ENCODE assay signal across 8 mouse cellular contexts in genomic region chr8:70609849-70610795, GRCm38 (mm10). TPM values are rescaled to one million over a fixed set of nuclear protein-coding genes. Genes with fewer than 3 reads are reported as not detected.
DNase-seq lines count a peak whose midpoint lies in the region; ATAC-seq lines count a peak whose summit lies in the region.

No protein-coding gene starts in this region.

- ATAC-seq in hindbrain, embryonic 11.5 days (ENCODE audit: low FRiP score), result peak; percentile 50

- DNase-seq in MEL-GATA-1-ER (ENCODE audit: extremely low read depth, low read depth), result peak; percentile 89
- DNase-seq in cerebellum, adult 9-10 months, result peak; percentile 53
- peak; percentile 81 to 91 for DNase-seq in frontal cortex, adult 2 months (ENCODE audit: extremely low spot score in 1 of 2, low spot score in 1 of 2)
- peak; percentile 87 for DNase-seq in hindbrain, embryonic 11.5 days (ENCODE audit: low spot score)
- DNase-seq in layer of hippocampus, postnatal 14 days (ENCODE audit: low spot score in 2 of 2), result peak; percentile 66 to 84
- peak; percentile 97 for DNase-seq in lung, postnatal 25 days (ENCODE audit: low spot score)
- peak; percentile 89 for DNase-seq in ovary, postnatal 36 days (ENCODE audit: low spot score)
- peak; percentile 77 to 88 for DNase-seq in thymus, postnatal 36 days

- no peaks in the 10 kb centered on the region for H3K9me3 ChIP-seq in hindbrain, embryonic 11.5 days (ENCODE audit: control insufficient read depth, low read length)

- peak overlapping the region; percentile 98 for H3K27ac ChIP-seq in hindbrain, embryonic 11.5 days (ENCODE audit: low read depth, low read length)

- 3% methylated on average over 45 of the region's 45 CpGs for WGBS in hindbrain, embryonic 11.5 days

- peak overlapping the region; percentile 75 for H3K4me2 ChIP-seq in hindbrain, embryonic 11.5 days (replicated peaks; ENCODE audit: low read depth, low read length)

- H3K4me3 ChIP-seq in hindbrain, embryonic 11.5 days (ENCODE audit: low read depth, low read length), result peak overlapping the region; percentile 30

- H3K36me3 ChIP-seq in hindbrain, embryonic 11.5 days (ENCODE audit: control insufficient read depth, insufficient read depth, low read length), result no peaks in the 10 kb centered on the region

- no peaks in the 10 kb centered on the region for H3K27me3 ChIP-seq in hindbrain, embryonic 11.5 days (ENCODE audit: control insufficient read depth, insufficient read depth, low read length)

- peak overlapping the region; percentile 62 for H3K9ac ChIP-seq in hindbrain, embryonic 11.5 days (ENCODE audit: low read depth, low read length)

- peaks cover 22% of the 10 kb centered on the region for H3K4me1 ChIP-seq in hindbrain, embryonic 11.5 days (replicated peaks; ENCODE audit: control insufficient read depth, insufficient read depth, low read length)

RNA-seq across cellular contexts. Expression of gene Ssbp4, which starts 1.4 kb away (rescaled TPM):
- polyA plus RNA-seq in frontal cortex, adult 2 months (2012; rRNA removed), result 266 and 276 TPM in 2 replicates
- polyA plus RNA-seq in hindbrain, embryonic 11.5 days (2014; fragmentation: Nextera tagmentation; extraction: Ambion mirVana), result 126 and 129 TPM in 2 replicates
- 100 to 1,000 TPM; 253 to 259 TPM for total RNA-seq in layer of hippocampus, postnatal 14 days (2021)

RNA-seq across cellular contexts. Expression of gene Lrrc25, which starts 5.8 kb away (rescaled TPM):
- 0.78 and 0.86 TPM in 2 replicates for polyA plus RNA-seq in frontal cortex, adult 2 months (2012; rRNA removed)
- 0.85 and 0.97 TPM in 2 replicates for polyA plus RNA-seq in hindbrain, embryonic 11.5 days (2014; fragmentation: Nextera tagmentation; extraction: Ambion mirVana)
- total RNA-seq in layer of hippocampus, postnatal 14 days (2021), result 1 to 10 TPM; 1.1 to 1.4 TPM

RNA-seq across cellular contexts. Expression of gene Isyna1, which starts 15.9 kb away (rescaled TPM):
- 69.0 and 81.9 TPM in 2 replicates for polyA plus RNA-seq in frontal cortex, adult 2 months (2012; rRNA removed)
- 57.9 and 65.1 TPM in 2 replicates for polyA plus RNA-seq in hindbrain, embryonic 11.5 days (2014; fragmentation: Nextera tagmentation; extraction: Ambion mirVana)
- total RNA-seq in layer of hippocampus, postnatal 14 days (2021), result 10 to 100 TPM; 38.8 to 46.1 TPM

RNA-seq across cellular contexts. Expression of gene Gdf15, which starts 22.1 kb away (rescaled TPM):
- polyA plus RNA-seq in frontal cortex, adult 2 months (2012; rRNA removed), result 0.15 and 0.20 TPM in 2 replicates
- polyA plus RNA-seq in hindbrain, embryonic 11.5 days (2014; fragmentation: Nextera tagmentation; extraction: Ambion mirVana), result not detected in 2 replicates
- total RNA-seq in layer of hippocampus, postnatal 14 days (2021), result not detected

RNA-seq across cellular contexts. Expression of gene Pgpep1, which starts 50.1 kb away (rescaled TPM):
- 17.2 and 25.8 TPM in 2 replicates for polyA plus RNA-seq in frontal cortex, adult 2 months (2012; rRNA removed)
- polyA plus RNA-seq in hindbrain, embryonic 11.5 days (2014; fragmentation: Nextera tagmentation; extraction: Ambion mirVana), result 170 TPM in 2 replicates
- 10 to 100 TPM; 25.9 to 30.8 TPM for total RNA-seq in layer of hippocampus, postnatal 14 days (2021)

Comparison
In these comparisons a context has a peak if more than half of its experiments do, and no peak if none do; other contexts are left out.
1. Peak in every context shown above with its lines: DNase-seq, ATAC-seq, H3K4me3 ChIP-seq and H3K27ac ChIP-seq.